Mouse (Mus musculus): ENCODE measurements around the gene Gda.

The Gda gene

GRCm38 (mm10) chr19:21373073-21373755 lies 100.0 kb downstream of the Gda start:
- peak; percentile 69 for DNase-seq (ENCODE audit: low read depth)

GRCm38 (mm10) chr19:21372395-21373072 lies 100.7 kb downstream of the Gda start:
- no peak for DNase-seq (ENCODE audit: low read depth)

- DNase-seq (ENCODE audit: low read depth), result no peak
Observed at GRCm38 (mm10) chr19:21371337-21371736, 101.9 kb downstream of the Gda start.

- DNase-seq (ENCODE audit: low read depth), result no peak
Observed at GRCm38 (mm10) chr19:21370782-21371181, 102.5 kb downstream of the Gda start.

GRCm38 (mm10) chr19:21369175-21369574 lies 104.1 kb downstream of the Gda start:
- no peak for DNase-seq (ENCODE audit: low read depth)

- no peak for DNase-seq (ENCODE audit: low read depth)
Observed at GRCm38 (mm10) chr19:21368595-21368994, 104.7 kb downstream of the Gda start.

GRCm38 (mm10) chr19:21357792-21358191 lies 115.5 kb downstream of the Gda start:
- DNase-seq (ENCODE audit: low read depth), result no peak

- DNase-seq (ENCODE audit: low read depth), result no peak
Observed at GRCm38 (mm10) chr19:21349634-21350033, 123.6 kb downstream of the Gda start.

- DNase-seq (ENCODE audit: low read depth), result no peak
Observed at GRCm38 (mm10) chr19:21346646-21347045, 126.6 kb downstream of the Gda start.

All from naive thymus-derived CD4-positive, alpha-beta T cell, adult 2 months (primary cell).